Comparison of ENCODE assay signal across 29 mouse cellular contexts in genomic region chr6:24966010-24966682, GRCm38 (mm10). TPM values are rescaled to one million over a fixed set of nuclear protein-coding genes. Genes with fewer than 3 reads are reported as not detected.
DNase-seq lines count a peak whose midpoint lies in the region; ATAC-seq lines count a peak whose summit lies in the region.
"Had no signal": no experiment of that assay in that cellular context is flagged by ENCODE, and none has a peak within 500 bp of the region (broad histone marks: within the 10 kb centered on the region; RNA-seq: fewer than 3 reads in every experiment).

No protein-coding gene starts in this region.

- no peak overlapping the region for H3K27ac ChIP-seq in kidney, embryonic 14.5 days (ENCODE audit: low read depth, low read length)
- H3K27ac ChIP-seq: embryonic facial prominence, embryonic 13.5 days; forebrain, embryonic 12.5 days; heart, embryonic 15.5 days; limb, embryonic 12.5 days; liver, embryonic 15.5 days; lung, embryonic 15.5 days had no signal

- H3K4me1 ChIP-seq in kidney, embryonic 14.5 days (ENCODE audit: control insufficient read depth, insufficient read depth, low read length), result no peaks in the 10 kb centered on the region
- H3K4me1 ChIP-seq: embryonic facial prominence, embryonic 13.5 days; forebrain, embryonic 12.5 days; heart, embryonic 15.5 days; limb, embryonic 12.5 days; liver, embryonic 15.5 days; lung, embryonic 15.5 days had no signal

- H3K4me3 ChIP-seq in kidney, embryonic 14.5 days (ENCODE audit: low read length), result no peak overlapping the region
- H3K4me3 ChIP-seq: embryonic facial prominence, embryonic 13.5 days; erythroblast, embryonic 14.5 days; forebrain, embryonic 12.5 days; heart, embryonic 15.5 days; limb, embryonic 12.5 days; liver, embryonic 15.5 days; lung, embryonic 15.5 days had no signal

- 82% methylated on average over 2 of the region's 2 CpGs for WGBS in kidney, embryonic 14.5 days

- no peaks in the 10 kb centered on the region for H3K27me3 ChIP-seq in kidney, embryonic 14.5 days (ENCODE audit: control insufficient read depth, insufficient read depth, low read length)
- H3K27me3 ChIP-seq: CH12.LX; embryonic facial prominence, embryonic 13.5 days; forebrain, embryonic 12.5 days; heart, embryonic 15.5 days; limb, embryonic 12.5 days; liver, embryonic 15.5 days; lung, embryonic 15.5 days had no signal

- peak; percentile 90 for ATAC-seq in frontal cortex, adult (ENCODE audit: low TSS enrichment)
- no peak for ATAC-seq in kidney, embryonic 14.5 days (ENCODE audit: low FRiP score, low TSS enrichment)
- ATAC-seq: activated CD4-positive, CD25-positive, alpha-beta regulatory T cell, adult 4 months; hindbrain, embryonic 16.5 days; midbrain, embryonic 16.5 days had no signal

- no peaks in the 10 kb centered on the region for H3K36me3 ChIP-seq in kidney, embryonic 14.5 days (ENCODE audit: control insufficient read depth, insufficient read depth, low read length)
- H3K36me3 ChIP-seq: embryonic facial prominence, embryonic 13.5 days; forebrain, embryonic 12.5 days; heart, embryonic 15.5 days; limb, embryonic 12.5 days; liver, embryonic 15.5 days; lung, embryonic 15.5 days had no signal

- H3K9me3 ChIP-seq in kidney, embryonic 14.5 days (ENCODE audit: control insufficient read depth, low read length), result no peaks in the 10 kb centered on the region
- H3K9me3 ChIP-seq: embryonic facial prominence, embryonic 13.5 days; forebrain, embryonic 12.5 days; heart, embryonic 15.5 days; limb, embryonic 12.5 days; liver, embryonic 15.5 days; lung, embryonic 15.5 days had no signal

- peak; percentile 14 to 24 for DNase-seq in cerebellum, postnatal 10 days
- DNase-seq in cerebellum, adult 18-20 months, result no peak
- DNase-seq in frontal cortex, postnatal 25 days (ENCODE audit: low spot score in 2 of 2), result no peak
- peak; percentile 14 for DNase-seq in kidney, postnatal 14 days
- DNase-seq in right cerebral cortex, postnatal 10 days (ENCODE audit: low spot score in 2 of 2), result peak; percentile 32 to 41
- DNase-seq in right cerebral cortex, adult 2 months (ENCODE audit: low spot score in 2 of 2), result no peak
- DNase-seq: adrenal gland, adult 2 months; adrenal gland, postnatal 36 days; cerebellum, adult 9-10 months; embryo, embryonic 11 days; gastrocnemius, postnatal 14 days; lung, postnatal 36 days; spleen, adult 18-20 months; thymus, postnatal 25 days had no signal

- H3K4me2 ChIP-seq in kidney, embryonic 14.5 days (replicated peaks; ENCODE audit: low read depth, low read length), result no peak overlapping the region
- H3K4me2 ChIP-seq: embryonic facial prominence, embryonic 13.5 days; forebrain, embryonic 12.5 days; heart, embryonic 15.5 days; limb, embryonic 12.5 days; liver, embryonic 15.5 days; lung, embryonic 15.5 days; midbrain, embryonic 11.5 days had no signal

- no peak overlapping the region for H3K9ac ChIP-seq in kidney, embryonic 14.5 days (ENCODE audit: low read depth, low read length)
- H3K9ac ChIP-seq: embryonic facial prominence, embryonic 13.5 days; forebrain, embryonic 12.5 days; heart, embryonic 15.5 days; limb, embryonic 12.5 days; liver, embryonic 15.5 days; lung, embryonic 15.5 days had no signal

RNA-seq across cellular contexts. Expression of gene Tmem229a, which starts 10.0 kb away (rescaled TPM):
- polyA plus RNA-seq in kidney, embryonic 14.5 days (2014; fragmentation: Nextera tagmentation; extraction: Ambion mirVana), result 7.1 and 10.8 TPM in 2 replicates
- polyA plus RNA-seq: C2C12; erythroblast, embryonic 14.5 days had no signal

Comparison
In these comparisons a context has a peak if more than half of its experiments do, and no peak if none do; other contexts are left out.
1. DNase-seq: peak in cerebellum, postnatal 10 days (2 of 2), kidney, postnatal 14 days (single experiment) and right cerebral cortex, postnatal 10 days (2 of 2); none in cerebellum, adult 18-20 months (0 of 2), frontal cortex, postnatal 25 days (0 of 2) and right cerebral cortex, adult 2 months (0 of 2).